Mouse (Mus musculus): ENCODE measurements around the gene Des.
A peak's percentile ranks its signal among the peaks of the same experiment; 100 is the strongest.

Des gene

GRCm38 (mm10) chr1:75360112-75361031 is at the start of gene Des:
Gene Des (plus strand): TSS chr1:75360329.
- DNase-seq (ENCODE audit: low read depth) = no peak

GRCm38 (mm10) chr1:75311694-75312093 is 48.4 kb upstream of the Des start:
- no peak for DNase-seq (ENCODE audit: low read depth)

GRCm38 (mm10) chr1:75315011-75315410 is 45.1 kb upstream of the Des start:
- DNase-seq (ENCODE audit: low read depth) = no peak

- DNase-seq (ENCODE audit: low read depth) = no peak
These were observed 44.4 kb upstream of the Des start for GRCm38 (mm10) chr1:75315456-75316365.

- DNase-seq (ENCODE audit: low read depth) = peak; percentile 74
These were observed 43.3 kb upstream of the Des start for GRCm38 (mm10) chr1:75316861-75317240.

- DNase-seq (ENCODE audit: low read depth) = peak; percentile 100
These were observed 42.6 kb upstream of the Des start, which contains the start of gene Dnpep for GRCm38 (mm10) chr1:75317241-75318201. Gene Dnpep (minus strand): TSS chr1:75317990.

- no peak for DNase-seq (ENCODE audit: low read depth)
These were observed 41.8 kb upstream of the Des start for GRCm38 (mm10) chr1:75318301-75318700.

- DNase-seq (ENCODE audit: low read depth) = no peak
These were observed 41.4 kb upstream of the Des start for GRCm38 (mm10) chr1:75318736-75319135.

GRCm38 (mm10) chr1:75319166-75319565 is 41.0 kb upstream of the Des start:
- DNase-seq (ENCODE audit: low read depth) = no peak

- no peak for DNase-seq (ENCODE audit: low read depth)
These were observed 32.7 kb upstream of the Des start for GRCm38 (mm10) chr1:75327461-75327860.

GRCm38 (mm10) chr1:75331271-75331670 is 28.9 kb upstream of the Des start:
- no peak for DNase-seq (ENCODE audit: low read depth)

GRCm38 (mm10) chr1:75336461-75336860 is 23.7 kb upstream of the Des start:
- no peak for DNase-seq (ENCODE audit: low read depth)

GRCm38 (mm10) chr1:75337097-75337496 is 23.0 kb upstream of the Des start:
- DNase-seq (ENCODE audit: low read depth) = no peak

- no peak for DNase-seq (ENCODE audit: low read depth)
These were observed 21.9 kb upstream of the Des start for GRCm38 (mm10) chr1:75338091-75338694.

GRCm38 (mm10) chr1:75339337-75339736 is 20.8 kb upstream of the Des start:
- no peak for DNase-seq (ENCODE audit: low read depth)

- DNase-seq (ENCODE audit: low read depth) = no peak
These were observed 19.6 kb upstream of the Des start for GRCm38 (mm10) chr1:75340519-75340918.

GRCm38 (mm10) chr1:75342874-75343416 is 17.2 kb upstream of the Des start:
- DNase-seq (ENCODE audit: low read depth) = peak; percentile 18

GRCm38 (mm10) chr1:75344291-75345035 is 15.7 kb upstream of the Des start:
- DNase-seq (ENCODE audit: low read depth) = no peak

- no peak for DNase-seq (ENCODE audit: low read depth)
These were observed 14.8 kb upstream of the Des start for GRCm38 (mm10) chr1:75345036-75345935.
